Mouse (Mus musculus): ENCODE measurements around the gene Agrn. TPM values are rescaled to one million over a fixed set of nuclear protein-coding genes. Genes with fewer than 3 reads are reported as not detected.

The Agrn gene
- 1.1 and 8.9 TPM in 2 replicates for total RNA-seq (2014; fragmentation: Nextera tagmentation)
- 1.2 and 2.1 TPM in 2 replicates for total RNA-seq (2017)

DNA sequence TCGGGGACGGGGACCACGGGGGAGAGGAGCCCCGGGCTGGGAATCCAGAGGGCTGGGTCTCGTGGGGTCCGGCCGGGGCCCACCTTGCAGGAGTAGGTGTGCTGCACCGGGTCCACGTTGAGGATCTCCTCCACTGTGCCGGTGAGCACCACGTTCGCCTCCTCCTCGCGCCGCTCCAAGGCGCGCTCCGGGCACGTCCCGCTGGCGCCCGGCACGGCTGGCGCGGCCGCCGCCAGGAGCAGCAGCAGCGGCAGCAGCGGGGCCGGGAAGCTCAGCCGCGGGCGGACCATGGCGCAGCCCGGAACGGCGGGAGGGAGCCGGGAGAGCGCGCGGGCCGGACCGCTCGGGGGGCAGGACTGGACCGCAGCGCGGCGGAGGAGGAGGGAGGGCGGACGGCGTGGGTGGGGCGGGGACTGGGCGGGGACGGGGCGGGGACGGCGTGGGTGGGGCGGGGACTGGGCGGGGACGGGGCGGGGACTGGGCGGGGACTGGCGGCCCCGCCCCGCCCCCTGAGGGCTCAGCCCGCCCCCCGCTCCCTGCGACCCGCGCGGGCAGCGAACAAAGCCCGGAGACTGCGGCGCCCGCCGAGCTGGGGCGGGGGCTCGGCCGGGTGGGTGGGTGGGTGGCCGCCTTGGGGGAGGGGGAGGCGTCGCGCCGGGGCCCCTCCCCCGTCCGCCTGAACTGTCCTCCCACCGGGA, at the start of gene Agrn:
Agrn (minus strand) TSS at position 358 of the 698 bp plus-strand sequence.
- ATAC-seq (replicated peaks; ENCODE audit: poor library complexity, severe bottlenecking) = peak; percentile 61

DNA sequence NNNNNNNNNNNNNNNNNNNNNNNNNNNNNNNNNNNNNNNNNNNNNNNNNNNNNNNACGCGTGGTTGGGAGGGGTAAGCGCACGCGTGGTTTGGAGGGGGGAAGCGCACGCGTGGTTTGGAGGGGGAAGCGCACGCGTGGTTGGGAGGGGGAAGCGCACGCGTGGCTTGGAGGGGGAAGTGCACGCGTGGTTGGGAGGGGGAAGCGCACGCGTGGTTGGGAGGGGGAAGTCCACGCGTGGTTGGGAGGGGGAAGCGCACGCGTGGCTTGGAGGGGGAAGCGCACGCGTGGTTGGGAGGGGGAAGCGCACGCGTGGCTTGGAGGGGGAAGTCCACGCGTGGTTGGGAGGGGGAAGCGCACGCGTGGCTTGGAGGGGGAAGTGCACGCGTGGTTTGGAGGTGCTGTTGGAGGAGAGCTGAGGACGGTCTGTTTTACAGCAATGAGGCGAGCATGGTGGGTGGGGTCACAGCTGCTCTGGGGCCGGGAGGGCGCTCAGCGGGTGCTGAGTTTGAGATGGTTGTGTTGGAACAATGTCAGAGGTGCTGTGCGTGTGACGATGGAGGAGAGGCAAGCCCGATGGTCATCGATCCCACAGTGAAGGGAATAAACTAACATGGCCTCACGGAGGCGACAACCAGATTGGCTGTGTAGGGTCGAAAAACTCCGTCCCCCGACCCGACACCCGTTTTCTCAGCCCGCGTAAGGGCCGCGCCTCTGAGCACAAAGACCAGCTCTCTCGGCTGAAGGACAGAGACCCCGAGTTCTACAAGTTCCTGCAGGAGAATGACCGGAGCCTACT, 39.6 kb upstream of the Agrn start:
- ATAC-seq (replicated peaks; ENCODE audit: poor library complexity, severe bottlenecking) = no peak

DNA sequence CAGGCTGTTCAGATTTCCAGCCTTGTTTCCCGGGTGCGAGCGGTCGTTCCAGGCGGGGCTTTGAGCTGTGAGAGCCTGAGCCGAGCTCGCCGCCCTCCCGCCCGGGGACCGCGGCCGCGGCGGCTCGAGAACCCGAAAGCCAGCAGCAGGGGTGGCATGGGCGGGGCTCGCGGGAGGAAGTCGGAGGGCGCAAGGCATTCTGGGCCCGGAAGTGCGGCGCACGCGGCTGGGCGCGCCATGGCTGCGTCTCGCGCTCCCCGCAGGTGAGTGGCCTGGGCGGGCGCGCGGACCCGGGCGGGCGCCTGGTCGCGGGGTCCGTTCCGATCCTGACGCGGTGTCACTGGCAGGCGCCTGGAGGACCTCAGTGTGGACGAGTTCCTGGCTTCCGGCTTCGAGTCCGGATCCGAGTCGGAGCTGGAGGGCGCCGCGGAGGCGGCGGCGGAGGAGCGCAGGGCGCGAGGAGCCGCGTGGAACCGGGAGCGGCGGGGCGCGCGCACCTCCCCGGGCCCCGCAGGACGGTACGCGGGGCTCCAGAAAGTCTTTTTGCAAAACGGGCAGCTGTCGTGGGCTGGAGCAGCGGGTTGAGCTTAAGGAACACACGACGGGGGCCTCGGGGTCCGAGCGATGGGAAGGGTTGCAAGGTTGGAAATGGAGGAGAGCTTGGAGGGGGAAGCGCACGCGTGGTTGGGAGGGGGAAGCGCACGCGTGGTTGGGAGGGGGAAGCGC, 38.7 kb upstream of the Agrn start, which contains the start of gene Noc2l:
Noc2l (plus strand) TSS at position 203 of the 726 bp plus-strand sequence.
- peak; percentile 74 for ATAC-seq (replicated peaks; ENCODE audit: poor library complexity, severe bottlenecking)

DNA sequence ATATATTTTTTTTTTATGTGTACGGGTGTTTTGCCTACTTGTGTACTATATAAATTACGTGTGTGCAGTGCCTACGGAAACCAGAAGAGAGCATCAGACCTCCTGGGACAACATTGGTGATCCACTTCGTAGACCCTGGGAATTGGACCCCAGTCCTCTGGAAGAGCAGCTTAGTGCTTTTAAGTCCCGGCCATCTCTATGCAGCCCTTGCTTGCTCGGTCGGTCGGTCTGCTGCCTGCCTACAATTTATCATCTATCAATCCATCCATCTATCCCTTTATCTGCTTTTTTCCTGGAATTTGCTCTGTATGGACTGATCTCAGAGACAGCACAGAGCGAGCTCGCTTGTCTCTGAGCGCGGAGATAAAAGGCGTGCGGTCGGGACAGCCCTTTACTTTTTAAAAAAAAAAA, 38.1 kb upstream of the Agrn start:
- no peak for ATAC-seq (replicated peaks; ENCODE audit: poor library complexity, severe bottlenecking)

GRCm38 (mm10) chr4:156234701-156235213, 37.5 kb upstream of the Agrn start, which contains the start of gene Plekhn1:
TSS of gene Plekhn1 (minus strand) at chr4:156234857.
- peak; percentile 15; the same call in 1 of the 2 replicates for ATAC-seq (replicated peaks; ENCODE audit: poor library complexity, severe bottlenecking)

DNA sequence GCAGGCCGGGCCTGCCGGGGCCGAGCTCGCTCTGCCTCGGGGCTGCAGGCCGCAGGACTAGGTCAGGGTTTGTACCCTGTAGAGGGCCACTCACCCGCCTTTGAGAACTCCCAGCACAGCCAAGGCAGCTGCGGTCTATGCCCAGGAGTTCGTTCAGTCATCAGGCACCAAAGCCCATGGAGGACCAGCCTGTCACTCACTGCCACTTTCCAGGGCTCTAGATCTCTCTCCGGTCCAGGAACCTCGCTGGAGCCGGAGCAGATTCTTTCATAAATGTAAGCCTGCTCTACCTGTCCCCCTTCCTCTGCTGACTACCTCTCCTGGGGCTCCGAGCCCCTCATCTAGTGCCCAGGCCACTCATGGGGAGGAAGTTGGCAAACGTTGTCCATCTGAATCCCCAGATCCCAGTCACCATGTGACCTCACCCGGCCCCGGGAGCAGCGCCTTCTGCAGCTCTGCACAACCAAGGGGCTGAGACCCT, 36.8 kb upstream of the Agrn start:
- ATAC-seq (replicated peaks; ENCODE audit: poor library complexity, severe bottlenecking) = no peak

DNA sequence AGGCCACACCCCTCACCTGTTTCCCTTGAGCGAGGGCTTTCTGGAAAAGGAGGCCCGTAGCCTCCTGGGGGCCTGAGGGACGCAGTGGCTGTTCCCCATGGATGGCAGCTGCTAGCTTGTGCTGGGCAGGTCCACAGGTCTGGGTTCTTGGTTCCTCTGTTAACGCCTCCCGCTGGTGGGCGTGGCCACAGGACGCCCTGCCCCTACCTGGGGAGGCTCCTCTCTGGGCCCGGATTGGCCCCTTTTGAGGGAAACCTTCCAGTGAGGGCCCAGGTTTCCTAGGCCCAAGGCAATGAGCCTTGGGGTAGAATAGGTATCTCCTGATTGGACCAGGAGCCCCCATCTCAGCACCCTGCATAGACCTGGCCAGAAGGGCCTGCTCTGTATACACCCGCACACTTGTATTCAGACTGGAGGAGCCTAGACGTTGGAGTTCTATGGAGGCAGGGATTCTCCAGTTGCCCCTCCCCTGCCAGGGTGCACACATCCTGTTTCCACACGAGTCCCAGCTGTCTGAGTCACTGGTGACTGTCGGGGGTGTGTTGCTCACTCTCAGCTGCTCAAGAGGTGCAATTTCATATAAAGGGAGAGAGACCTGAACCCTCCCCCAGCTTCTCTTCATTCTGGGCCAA, 31.2 kb upstream of the Agrn start:
- ATAC-seq (replicated peaks; ENCODE audit: poor library complexity, severe bottlenecking) = peak; percentile 54; the same call in 1 of the 2 replicates

GRCm38 (mm10) chr4:156227752-156228392, 30.6 kb upstream of the Agrn start:
- ATAC-seq (replicated peaks; ENCODE audit: poor library complexity, severe bottlenecking) = peak; percentile 27; the same call in 1 of the 2 replicates

DNA sequence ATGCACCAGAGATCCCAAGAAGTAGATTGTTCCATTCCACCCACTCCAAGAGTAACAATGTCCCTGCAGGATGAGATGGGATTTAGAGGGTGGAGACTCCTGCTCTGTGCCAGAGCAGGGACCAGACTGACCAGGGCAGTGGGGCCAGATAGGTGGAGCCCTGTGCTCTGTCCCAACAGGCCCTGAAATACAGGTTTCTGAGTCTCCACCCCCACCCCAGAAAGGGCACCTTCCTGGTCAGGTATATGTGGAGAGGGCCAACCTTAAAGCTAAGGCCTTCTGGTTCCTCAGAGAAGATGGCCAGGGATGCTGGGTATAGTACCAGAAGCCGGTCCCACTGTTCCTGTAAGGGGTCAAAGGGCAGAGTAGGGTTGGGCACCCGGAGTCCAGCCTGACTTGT, 27.0 kb upstream of the Agrn start:
- no peak for ATAC-seq (replicated peaks; ENCODE audit: poor library complexity, severe bottlenecking)

GRCm38 (mm10) chr4:156219936-156220335, 22.6 kb upstream of the Agrn start:
- ATAC-seq (replicated peaks; ENCODE audit: poor library complexity, severe bottlenecking) = no peak

GRCm38 (mm10) chr4:156217838-156218237, 20.6 kb upstream of the Agrn start:
- ATAC-seq (replicated peaks; ENCODE audit: poor library complexity, severe bottlenecking) = no peak

DNA sequence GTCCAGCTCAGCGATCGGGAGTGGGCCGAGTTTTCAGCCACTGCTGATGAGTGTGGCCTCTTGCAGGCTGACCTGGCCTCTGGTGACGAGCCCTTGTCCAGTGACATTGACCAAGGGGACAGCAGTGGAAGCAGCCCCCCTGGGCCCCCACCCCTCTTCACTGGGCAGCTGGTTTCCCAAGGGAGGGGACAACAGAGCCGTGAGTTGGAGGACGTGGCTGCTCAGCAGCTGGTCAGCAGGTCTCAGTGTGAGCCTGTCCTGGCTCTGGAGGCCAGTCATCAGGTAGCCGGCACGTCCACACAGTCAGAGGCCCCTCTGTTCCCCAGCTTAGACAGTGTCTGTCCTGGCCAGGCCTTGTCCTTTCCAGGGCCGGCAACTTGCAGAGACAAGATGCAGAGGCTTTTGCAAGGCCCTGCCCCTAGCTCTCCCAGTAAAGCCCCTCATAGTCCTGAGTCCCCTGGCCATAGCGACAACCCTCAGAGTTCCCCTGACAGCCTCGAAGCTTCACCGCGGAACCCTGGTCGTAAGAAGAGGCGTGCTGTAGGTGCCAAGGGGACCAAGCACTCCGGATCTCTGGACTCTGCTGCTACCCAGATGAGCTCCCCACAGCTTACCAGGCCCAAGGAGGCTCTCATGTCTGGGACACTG, 19.9 kb upstream of the Agrn start:
- ATAC-seq (replicated peaks; ENCODE audit: poor library complexity, severe bottlenecking) = no peak

- no peak for ATAC-seq (replicated peaks; ENCODE audit: poor library complexity, severe bottlenecking)
These were observed 18.9 kb upstream of the Agrn start for GRCm38 (mm10) chr4:156216196-156216595.

- no peak for ATAC-seq (replicated peaks; ENCODE audit: poor library complexity, severe bottlenecking)
These were observed 18.4 kb upstream of the Agrn start, which contains the start of gene Perm1 for GRCm38 (mm10) chr4:156215649-156216048. TSS of gene Perm1 (plus strand) at chr4:156215868.

- ATAC-seq (replicated peaks; ENCODE audit: poor library complexity, severe bottlenecking) = no peak
These were observed 15.8 kb upstream of the Agrn start for GRCm38 (mm10) chr4:156213134-156213533.

GRCm38 (mm10) chr4:156209963-156210635, 12.8 kb upstream of the Agrn start:
- ATAC-seq (replicated peaks; ENCODE audit: poor library complexity, severe bottlenecking) = peak; percentile 86

- no peak for ATAC-seq (replicated peaks; ENCODE audit: poor library complexity, severe bottlenecking)
These were observed 11.6 kb upstream of the Agrn start for GRCm38 (mm10) chr4:156208872-156209271.
